Comparison of ENCODE assay signal across 8 mouse cellular contexts in the genomic region with DNA sequence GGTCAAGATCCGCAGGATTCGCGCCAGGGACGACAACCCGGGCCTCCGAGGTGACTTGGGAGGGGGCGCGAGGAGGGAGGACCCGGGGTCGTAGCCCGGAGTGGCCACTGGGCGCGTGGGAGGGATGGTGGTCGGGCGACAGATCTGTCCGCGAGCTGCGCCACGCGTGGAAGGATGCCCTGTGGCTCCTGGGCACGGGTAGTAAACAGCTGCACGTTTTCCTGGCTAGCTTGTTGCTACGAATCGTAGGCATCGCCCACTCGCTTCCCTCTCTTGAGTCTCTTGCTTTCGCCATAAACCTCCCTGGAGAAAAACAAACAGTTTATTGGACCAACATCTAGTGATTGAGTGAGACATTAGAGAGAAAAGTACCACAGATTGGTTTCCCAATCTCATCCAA. TPM values are rescaled to one million over a fixed set of nuclear protein-coding genes. Genes with fewer than 3 reads are reported as not detected.
DNase-seq lines count a peak whose midpoint lies in the region; ATAC-seq and TF ChIP-seq lines count a peak whose summit lies in the region.

No protein-coding gene starts in this region.

- peak overlapping the region; percentile 75 for H3K4me2 ChIP-seq in kidney, embryonic 15.5 days
- peak overlapping the region; percentile 74 for H3K4me2 ChIP-seq in embryonic facial prominence, embryonic 12.5 days (replicated peaks)

- no peaks in the 10 kb centered on the region; the same call in 1 of the 2 replicates for H3K36me3 ChIP-seq in kidney, embryonic 15.5 days
- H3K36me3 ChIP-seq in E14TG2a.4 (ENCODE audit: insufficient read depth, low read length) = peaks cover 22% of the 10 kb centered on the region
- no peaks in the 10 kb centered on the region for H3K36me3 ChIP-seq in embryonic facial prominence, embryonic 12.5 days
- peaks cover 14% of the 10 kb centered on the region for H3K36me3 ChIP-seq in limb, embryonic 10.5 days

- no peak for DNase-seq in kidney, postnatal 4 days
- no peak for DNase-seq in limb, embryonic 10.5 days (ENCODE audit: low spot score)
- DNase-seq in naive thymus-derived CD4-positive, alpha-beta T cell, adult 2 months (ENCODE audit: low read depth) = peak; percentile 55
- DNase-seq in cerebellum, adult 11-12 months = no peak
- no peak for DNase-seq in cerebellum, postnatal 10 days

- H3K4me3 ChIP-seq in kidney, embryonic 15.5 days (replicated peaks) = peak overlapping the region; percentile 82
- peak overlapping the region; percentile 99 for H3K4me3 ChIP-seq in E14TG2a.4 (replicated peaks; ENCODE audit: low read length)
- peak overlapping the region; percentile 97 for H3K4me3 ChIP-seq in embryonic facial prominence, embryonic 12.5 days
- H3K4me3 ChIP-seq in limb, embryonic 10.5 days = peak overlapping the region; percentile 96

- peak overlapping the region; percentile 66 for H3K27ac ChIP-seq in kidney, embryonic 15.5 days
- H3K27ac ChIP-seq in embryonic facial prominence, embryonic 12.5 days = peak overlapping the region; percentile 36; the same call in 1 of the 2 replicates
- peak overlapping the region; percentile 91 for H3K27ac ChIP-seq in limb, embryonic 10.5 days

- peaks cover 17% of the 10 kb centered on the region for H3K4me1 ChIP-seq in kidney, embryonic 15.5 days
- H3K4me1 ChIP-seq in E14TG2a.4 (replicated peaks; ENCODE audit: low read depth, low read length) = peaks cover 52% of the 10 kb centered on the region
- peaks cover 7% of the 10 kb centered on the region; the same call in 1 of the 2 replicates for H3K4me1 ChIP-seq in embryonic facial prominence, embryonic 12.5 days
- H3K4me1 ChIP-seq in limb, embryonic 10.5 days = peaks cover 13% of the 10 kb centered on the region; the same call in 1 of the 2 replicates

- no peak for TF ChIP-seq CTCF in E14TG2a.4 (conservative IDR thresholded peaks at IDR 0.05; ENCODE audit: low read length)

- H3K27me3 ChIP-seq in kidney, embryonic 15.5 days = no peaks in the 10 kb centered on the region
- H3K27me3 ChIP-seq in E14TG2a.4 (ENCODE audit: insufficient read depth, low read length) = peaks cover 4% of the 10 kb centered on the region; the same call in 1 of the 2 replicates
- H3K27me3 ChIP-seq in embryonic facial prominence, embryonic 12.5 days = no peaks in the 10 kb centered on the region
- H3K27me3 ChIP-seq in limb, embryonic 10.5 days (ENCODE audit: low read depth, poor library complexity, severe bottlenecking) = no peaks in the 10 kb centered on the region

- H3K9me3 ChIP-seq in kidney, embryonic 15.5 days (replicated peaks) = no peaks in the 10 kb centered on the region
- H3K9me3 ChIP-seq in E14TG2a.4 (ENCODE audit: low read length) = no peaks in the 10 kb centered on the region
- no peaks in the 10 kb centered on the region for H3K9me3 ChIP-seq in embryonic facial prominence, embryonic 12.5 days
- no peaks in the 10 kb centered on the region for H3K9me3 ChIP-seq in limb, embryonic 10.5 days (replicated peaks)

- ATAC-seq in kidney, embryonic 15.5 days (replicated peaks; ENCODE audit: low FRiP score) = peak; percentile 24
- 0 out of 2 replicates have a peak, but pooled peaks have one; percentile 2 for ATAC-seq in embryonic facial prominence, embryonic 12.5 days (ENCODE audit: insufficient number of reproducible peaks, insufficient read depth, low FRiP score, low TSS enrichment)

- WGBS in kidney, embryonic 15.5 days = under 1% methylated on average over 25 of the region's 27 CpGs
- under 1% methylated on average over 27 of the region's 27 CpGs for WGBS in embryonic facial prominence, embryonic 12.5 days
- 0% methylated on average over 27 of the region's 27 CpGs for WGBS in limb, embryonic 10.5 days

- H3K9ac ChIP-seq in kidney, embryonic 15.5 days = peak overlapping the region; percentile 69
- H3K9ac ChIP-seq in embryonic facial prominence, embryonic 12.5 days = peak overlapping the region; percentile 78

RNA-seq across cellular contexts. Expression of a gene that starts 0.4 kb away (rescaled TPM):
- polyA plus RNA-seq in kidney, embryonic 15.5 days (2015; fragmentation: Nextera tagmentation; extraction: Ambion mirVana) = 63.1 and 63.8 TPM in 2 replicates
- 62.9 TPM in 2 replicates for polyA plus RNA-seq in embryonic facial prominence, embryonic 12.5 days (2016; fragmentation: Nextera tagmentation; extraction: Ambion mirVana)
- polyA plus RNA-seq in limb, embryonic 10.5 days (2016; fragmentation: Nextera tagmentation; extraction: Ambion mirVana) = 84.4 and 105 TPM in 2 replicates

RNA-seq across cellular contexts. Expression of a gene that starts 53.8 kb away (rescaled TPM):
- polyA plus RNA-seq in kidney, embryonic 15.5 days (2015; fragmentation: Nextera tagmentation; extraction: Ambion mirVana) = 89.0 and 89.6 TPM in 2 replicates
- polyA plus RNA-seq in embryonic facial prominence, embryonic 12.5 days (2016; fragmentation: Nextera tagmentation; extraction: Ambion mirVana) = 73.4 and 74.8 TPM in 2 replicates
- polyA plus RNA-seq in limb, embryonic 10.5 days (2016; fragmentation: Nextera tagmentation; extraction: Ambion mirVana) = 64.1 and 69.6 TPM in 2 replicates

Comparison
In these comparisons a context has a peak if more than half of its experiments do, and no peak if none do; other contexts are left out.
1. H3K27ac ChIP-seq: peak in every context shown above with its lines; median percentile 91 in limb, embryonic 10.5 days; 66 in kidney, embryonic 15.5 days; 36 in embryonic facial prominence, embryonic 12.5 days.